Mouse (Mus musculus) T-helper 1 cell (primary cell): ENCODE data around the gene Pltp.
"Not testable (repeated sequence)": the region's sequence is repeated elsewhere in the genome, so short reads cannot be mapped to it uniquely, and the experiment has no call there.

Source experiments
- in situ Hi-C: fragments of 300-600 bp; cut with MboI, MseI; formaldehyde crosslinking; loops from one replicate; pipeline ENCODE4 v1.15.1; 2025; ENCODE audit warnings: high pct_unique_total_duplicates

The Pltp gene

GRCm38 (mm10) chr2:164806614-164807013, 50.9 kb downstream of the Pltp start:
- in situ Hi-C loops: no loop called here

GRCm38 (mm10) chr2:164805332-164805718, 52.2 kb downstream of the Pltp start:
- in situ Hi-C loops: no loop called here

GRCm38 (mm10) chr2:164804533-164805331, 52.8 kb downstream of the Pltp start, which contains the start of the genes Acot8 and Zswim3:
TSS of gene Acot8 (minus strand) at chr2:164804882.
TSS of gene Zswim3 (plus strand) at chr2:164805098.
- in situ Hi-C loops: no loop called here

- in situ Hi-C loops: no loop called here
Observed at GRCm38 (mm10) chr2:164803921-164804313, 53.6 kb downstream of the Pltp start.

- in situ Hi-C loops: no loop called here
Observed at GRCm38 (mm10) chr2:164803201-164803920, 54.1 kb downstream of the Pltp start.

GRCm38 (mm10) chr2:164800252-164801004, 57.1 kb downstream of the Pltp start:
- in situ Hi-C loops: no loop called here

GRCm38 (mm10) chr2:164798554-164798953, 59.0 kb downstream of the Pltp start:
- in situ Hi-C loops: not testable (repeated sequence)

- in situ Hi-C loops: no loop called here
Observed at GRCm38 (mm10) chr2:164795868-164796267, 61.6 kb downstream of the Pltp start.

GRCm38 (mm10) chr2:164794293-164794692, 63.2 kb downstream of the Pltp start:
- in situ Hi-C loops: no loop called here

- in situ Hi-C loops: no loop called here
Observed at GRCm38 (mm10) chr2:164793772-164794171, 63.7 kb downstream of the Pltp start.

- in situ Hi-C loops: no loop called here
Observed at GRCm38 (mm10) chr2:164793236-164793635, 64.3 kb downstream of the Pltp start.

- in situ Hi-C loops: no loop called here
Observed at GRCm38 (mm10) chr2:164792400-164793190, 64.9 kb downstream of the Pltp start.

GRCm38 (mm10) chr2:164791841-164792261, 65.7 kb downstream of the Pltp start:
- in situ Hi-C loops: no loop called here

GRCm38 (mm10) chr2:164790451-164790850, 67.1 kb downstream of the Pltp start:
- in situ Hi-C loops: no loop called here
